Mouse (Mus musculus): ENCODE results near the gene Ttc7b.

- TF ChIP-seq CTCF (IDR thresholded peaks at IDR 0.05; ENCODE audit: borderline replicate concordance, insufficient read depth, low read length) = no peak
- no peak for TF ChIP-seq POLR2A (IDR thresholded peaks at IDR 0.05; ENCODE audit: low read depth, low read length)
Observed at GRCm38 (mm10) chr12:100254471-100254870, 266.2 kb downstream of the Ttc7b start.

Data from embryonic fibroblast, embryonic 13.5 days (primary cell).